Mouse (Mus musculus) lung, embryonic 14.5 days (tissue): Measurements from ENCODE around the gene Hist1h2bb. TPM values are rescaled to one million over a fixed set of nuclear protein-coding genes. Genes with fewer than 3 reads are reported as not detected.

ENCODE experiments used
- ATAC-seq: fragments of 200-750 bp; cut with Nextera tagmentation; 2 replicates; pipeline ENCODE4 v1.8.0; 2017; ENCODE audit warnings: mild to moderate bottlenecking, moderate TSS enrichment, moderate library complexity; ENCODE audit not compliant: insufficient read depth
- DNase-seq: peaks from one replicate; pipeline ENCODE4 v3.0.0-alpha.2; 2015
- H3K27ac ChIP-seq: fragments of 300-500 bp; sonication (generic); 2 replicates; pipeline ENCODE4 v1.5.1; 2014; ENCODE audit warnings: low read depth, mild to moderate bottlenecking, moderate library complexity
- H3K27me3 ChIP-seq: fragments of 300-500 bp; sonication (generic); 2 replicates; pipeline ENCODE4 v1.6.1; 2014; ENCODE audit warnings: low read length, control low read depth; ENCODE audit not compliant: insufficient read depth
- H3K36me3 ChIP-seq: fragments of 300-500 bp; sonication (generic); 2 replicates; pipeline ENCODE4 v1.6.1; 2014; ENCODE audit warnings: control low read depth; ENCODE audit not compliant: insufficient read depth
- H3K4me1 ChIP-seq: fragments of 300-500 bp; sonication (generic); 2 replicates; pipeline ENCODE4 v1.6.1; 2014; ENCODE audit warnings: antibody characterized with exemption, control low read depth; ENCODE audit not compliant: insufficient read depth
- H3K4me2 ChIP-seq: fragments of 300-500 bp; sonication (generic); 2 replicates; pipeline ENCODE4 v1.6.1; 2014; ENCODE audit warnings: mild to moderate bottlenecking
- H3K4me3 ChIP-seq: fragments of 300-500 bp; sonication (generic); 2 replicates; pipeline ENCODE4 v1.5.1; 2014; ENCODE audit warnings: low read depth, low read length
- H3K9ac ChIP-seq: fragments of 300-500 bp; sonication (generic); 2 replicates; pipeline ENCODE4 v1.6.1; 2014
- H3K9me3 ChIP-seq: fragments of 300-500 bp; sonication (generic); 2 replicates; pipeline ENCODE4 v1.6.1; 2016; ENCODE audit warnings: low read depth, low read length, control low read depth
- CTCF ChIP-seq: IDR thresholded peaks from 2 replicates; pipeline ENCODE4 v1.5.1; 2016; ENCODE audit warnings: antibody characterized with exemption, low read depth
- WGBS: fragments of 180-500 bp; shearing (Covaris S2); extraction: QIAGEN DNeasy Blood & Tissue Kit; methylation state at CpG from one replicate; pipeline ENCODE4 v1.1.7; 2014; 5-methylcytosine and 5-hydroxymethylcytosine counted together
- polyA plus RNA-seq: library from polyadenylated mRNA; unstranded; fragments of >200 nt; fragmentation: Nextera tagmentation; extraction: Ambion mirVana; gene quantifications from 2 replicates; pipeline ENCODE4 v1.2.1, GENCODE M21; 2014

Hist1h2bb gene
- polyA plus RNA-seq, 1 experiment from 2014 or later, result 4.0 TPM

- no peak overlapping the region for H3K4me2 ChIP-seq
- no peak overlapping the region for H3K9ac ChIP-seq
- DNase-seq, result no peak
- WGBS, result 85% methylated on average over 18 of the region's 18 CpGs
- no peak for TF ChIP-seq CTCF
- H3K4me1 ChIP-seq, result 0 out of 2 replicates have a peak, but pooled peaks cover 4% of the 10 kb centered on the region
- no peak overlapping the region for H3K27ac ChIP-seq
- H3K4me3 ChIP-seq, result no peak overlapping the region
- no peaks in the 10 kb centered on the region for H3K9me3 ChIP-seq
- H3K36me3 ChIP-seq, result no peaks in the 10 kb centered on the region
- no peak for ATAC-seq
- H3K27me3 ChIP-seq, result no peaks in the 10 kb centered on the region
Observed at GRCm38 (mm10) chr13:23728472-23729191, 17.9 kb upstream of the Hist1h2bb start.

GRCm38 (mm10) chr13:23729192-23729525, 17.4 kb upstream of the Hist1h2bb start:
- H3K4me2 ChIP-seq, result no peak overlapping the region
- no peaks in the 10 kb centered on the region for H3K27me3 ChIP-seq
- no peak overlapping the region for H3K4me3 ChIP-seq
- DNase-seq, result no peak
- 93% methylated on average over 9 of the region's 9 CpGs for WGBS
- H3K27ac ChIP-seq, result no peak overlapping the region
- ATAC-seq, result no peak
- no peak for TF ChIP-seq CTCF
- H3K9me3 ChIP-seq, result no peaks in the 10 kb centered on the region
- 0 out of 2 replicates have a peak, but pooled peaks cover under 1% of the 10 kb centered on the region for H3K4me1 ChIP-seq
- no peaks in the 10 kb centered on the region for H3K36me3 ChIP-seq
- H3K9ac ChIP-seq, result no peak overlapping the region

GRCm38 (mm10) chr13:23729706-23730105, 16.8 kb upstream of the Hist1h2bb start:
- Histone ChIP-seq H3K9me3 (no peaks in the 10 kb centered on the region), H3K27me3 (no peaks in the 10 kb centered on the region), H3K4me1 (no peaks in the 10 kb centered on the region), H3K9ac (no peak overlapping the region), H3K4me3 (no peak overlapping the region), H3K27ac (no peak overlapping the region), H3K4me2 (no peak overlapping the region), H3K36me3 (no peaks in the 10 kb centered on the region)
- DNase-seq (no peak), ATAC-seq (no peak)
- no peak for TF ChIP-seq CTCF
- WGBS, result 88% methylated on average over 5 of the region's 5 CpGs

DNA sequence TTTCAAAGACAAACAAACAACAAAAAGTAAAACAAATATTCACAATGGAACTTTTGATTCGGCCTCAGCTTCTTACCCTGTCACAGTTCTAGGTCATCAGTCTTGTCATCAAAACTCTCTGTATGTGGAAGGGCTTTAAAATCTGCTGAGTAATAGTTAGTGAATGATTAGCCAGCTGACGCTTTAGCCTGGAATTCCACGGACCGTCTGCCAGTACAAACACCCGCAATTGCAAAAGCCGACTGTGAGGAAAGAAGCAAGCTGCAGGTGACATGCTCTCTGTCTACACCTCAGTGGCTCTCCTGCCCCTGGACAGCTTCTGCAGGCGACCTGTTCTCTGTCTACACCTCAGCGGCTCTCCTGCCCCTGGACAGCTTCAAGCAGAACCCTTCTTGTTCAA, 16.1 kb upstream of the Hist1h2bb start:
- WGBS, result 20% methylated on average over 8 of the region's 8 CpGs
- peak; percentile 64 for DNase-seq
- no peak overlapping the region for H3K4me2 ChIP-seq
- no peaks in the 10 kb centered on the region for H3K27me3 ChIP-seq
- no peak for ATAC-seq
- no peak overlapping the region for H3K27ac ChIP-seq
- no peak for TF ChIP-seq CTCF
- no peak overlapping the region for H3K4me3 ChIP-seq
- no peaks in the 10 kb centered on the region for H3K4me1 ChIP-seq
- H3K9ac ChIP-seq, result no peak overlapping the region
- no peaks in the 10 kb centered on the region for H3K36me3 ChIP-seq
- no peaks in the 10 kb centered on the region for H3K9me3 ChIP-seq

DNA sequence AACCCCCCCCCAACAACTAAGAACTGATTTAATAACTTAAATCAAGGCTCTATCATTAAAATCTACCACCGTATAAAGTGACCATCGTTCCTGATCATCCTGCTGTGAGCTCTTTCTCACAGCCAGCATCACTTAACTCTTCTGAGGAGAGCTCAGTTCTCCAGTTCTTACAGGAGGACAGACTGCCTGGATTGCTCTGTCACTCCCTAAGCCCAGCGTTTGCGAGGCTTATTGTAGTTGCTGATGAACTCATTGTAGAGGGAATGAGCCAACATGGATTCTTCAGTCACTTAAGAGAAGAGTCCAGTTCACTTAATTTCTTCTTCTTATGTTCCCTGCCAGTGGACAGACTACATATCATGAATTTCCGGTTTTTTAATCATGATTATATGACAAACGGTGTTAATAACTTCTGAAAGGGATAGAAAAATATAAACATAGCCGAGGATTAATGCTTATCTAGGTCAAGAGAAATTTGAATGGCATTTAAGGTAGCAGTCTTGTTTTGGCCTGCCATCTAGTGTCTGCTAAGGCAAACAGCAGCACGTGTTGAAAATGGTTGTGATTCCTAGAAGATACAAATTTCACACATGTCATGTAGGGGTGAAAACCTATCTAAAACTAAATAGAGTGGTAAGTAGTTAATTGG, 14.3 kb upstream of the Hist1h2bb start:
- Histone ChIP-seq H3K27ac (no peak overlapping the region), H3K4me3 (no peak overlapping the region), H3K9ac (no peak overlapping the region), H3K4me1 (no peaks in the 10 kb centered on the region), H3K9me3 (no peaks in the 10 kb centered on the region), H3K27me3 (no peaks in the 10 kb centered on the region), H3K4me2 (no peak overlapping the region), H3K36me3 (no peaks in the 10 kb centered on the region)
- 21% methylated on average over 8 of the region's 8 CpGs for whole genome bisulfite sequencing
- DNase-seq, result peak; percentile 80
- peak; percentile 47; the same call in 1 of the 2 replicates for ATAC-seq
- peak; percentile 84 for TF ChIP-seq CTCF

DNA sequence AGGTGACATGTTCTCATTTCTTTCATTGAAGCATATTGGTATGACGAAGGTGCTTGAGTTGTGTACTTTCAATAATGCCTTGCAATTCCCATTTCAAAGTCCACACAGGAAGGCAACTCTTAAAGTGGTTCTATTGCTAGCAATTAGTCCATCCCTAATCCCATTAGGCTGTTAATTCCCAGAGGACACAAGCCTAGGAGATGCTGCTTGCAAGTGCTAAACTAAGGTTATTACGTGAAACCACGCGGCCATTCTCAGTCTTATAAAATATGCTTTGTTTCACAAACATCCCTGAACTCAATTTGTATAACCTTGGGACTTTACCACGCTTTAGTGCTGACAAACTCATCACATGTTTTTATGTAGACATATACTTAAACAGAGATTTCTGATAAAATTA, 9.4 kb upstream of the Hist1h2bb start:
- Histone ChIP-seq H3K4me1 (0 out of 2 replicates have a peak, but pooled peaks cover 5% of the 10 kb centered on the region), H3K27ac (peak overlapping the region; percentile 100; the same call in 1 of the 2 replicates), H3K27me3 (no peaks in the 10 kb centered on the region), H3K4me2 (no peak overlapping the region), H3K4me3 (no peak overlapping the region), H3K9me3 (no peaks in the 10 kb centered on the region), H3K36me3 (no peaks in the 10 kb centered on the region), H3K9ac (no peak overlapping the region)
- 89% methylated on average over 5 of the region's 5 CpGs for WGBS
- ATAC-seq (no peak), DNase-seq (peak; percentile 11)
- TF ChIP-seq CTCF, result no peak

DNA sequence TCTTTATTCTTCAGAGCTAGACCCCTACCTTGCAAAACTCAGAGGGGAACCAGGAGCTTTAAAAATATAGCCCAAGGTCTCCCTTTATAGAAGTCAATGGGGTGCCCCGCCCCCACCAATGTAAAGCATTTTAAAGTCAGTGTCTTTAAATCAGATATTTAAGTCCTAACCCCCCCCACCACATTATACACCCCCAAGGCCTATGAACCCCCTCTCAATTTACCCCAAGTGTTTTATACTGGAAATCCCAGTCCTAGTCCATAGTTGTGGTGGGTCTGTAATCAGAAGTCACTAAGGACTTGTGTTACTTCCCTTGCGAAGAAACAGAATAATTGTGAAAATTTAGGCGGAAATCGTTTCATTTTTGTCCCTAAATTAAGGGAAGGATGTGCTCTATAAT, 8.5 kb upstream of the Hist1h2bb start:
- H3K9ac ChIP-seq, result peak overlapping the region; percentile 94
- no peaks in the 10 kb centered on the region for H3K36me3 ChIP-seq
- H3K27me3 ChIP-seq, result no peaks in the 10 kb centered on the region
- peak overlapping the region; percentile 90 for H3K4me2 ChIP-seq
- H3K4me3 ChIP-seq, result peak overlapping the region; percentile 63
- no peak for TF ChIP-seq CTCF
- WGBS, result 23% methylated on average over 4 of the region's 4 CpGs
- H3K4me1 ChIP-seq, result 0 out of 2 replicates have a peak, but pooled peaks cover 5% of the 10 kb centered on the region
- peak overlapping the region; percentile 100 for H3K27ac ChIP-seq
- DNase-seq, result peak; percentile 51
- no peak for ATAC-seq
- no peaks in the 10 kb centered on the region for H3K9me3 ChIP-seq
